Mouse (Mus musculus) cerebellum, adult 2 months (tissue): ENCODE results near the gene Pdzd2. TPM values are rescaled to one million over a fixed set of nuclear protein-coding genes. Genes with fewer than 3 reads are reported as not detected.

ENCODE experiments used
- DNase-seq, 2 experiments: peaks; one replicate each; pipeline ENCODE4 v3.0.0; 2021
- H3K27ac ChIP-seq: fragments of 200-500 bp; 2 replicates; pipeline ENCODE4 v1.5.1; 2012; ENCODE audit warnings: low read length, control low read depth, inconsistent platforms; ENCODE audit not compliant: insufficient read depth
- H3K27me3 ChIP-seq: fragments of 200-500 bp; 2 replicates; pipeline ENCODE4 v1.6.1; 2012; ENCODE audit warnings: inconsistent platforms, mild to moderate bottlenecking, low read length, moderate library complexity; ENCODE audit not compliant: control insufficient read depth, insufficient read depth
- H3K4me1 ChIP-seq: fragments of 200-500 bp; 2 replicates; pipeline ENCODE4 v1.6.1; 2011; ENCODE audit warnings: low read length; ENCODE audit not compliant: control insufficient read depth, insufficient read depth
- H3K4me3 ChIP-seq: fragments of 200-500 bp; replicated peaks from 2 replicates; pipeline ENCODE3; 2011; ENCODE audit warnings: mild to moderate bottlenecking, low read depth, low read length, control low read depth; ENCODE audit not compliant: insufficient read depth
- CTCF ChIP-seq: fragments of 200-500 bp; IDR thresholded peaks from 2 replicates; pipeline ENCODE4 v1.5.1; 2011; ENCODE audit warnings: low read depth, mild to moderate bottlenecking, control low read depth, low read length, moderate library complexity, borderline replicate concordance; ENCODE audit not compliant: insufficient read depth
- POLR2A ChIP-seq: fragments of 200-500 bp; IDR thresholded peaks from 2 replicates; pipeline ENCODE4 v1.6.1; 2011; ENCODE audit warnings: low read length, control low read depth, borderline replicate concordance; ENCODE audit not compliant: insufficient read depth
- WGBS: fragments of 180-500 bp; shearing (Covaris S2); methylation state at CpG from one replicate; pipeline ENCODE4 v1.1.7; 2018; 5-methylcytosine and 5-hydroxymethylcytosine counted together
- polyA plus RNA-seq: library from polyadenylated mRNA; depleted of rRNA; stranded (reverse); fragments of >200 nt; gene quantifications from 2 replicates; pipeline ENCODE4 v1.2.3, GENCODE M21; 2012

Pdzd2 gene
- polyA plus RNA-seq, 1 experiment = 6.3 TPM

DNA sequence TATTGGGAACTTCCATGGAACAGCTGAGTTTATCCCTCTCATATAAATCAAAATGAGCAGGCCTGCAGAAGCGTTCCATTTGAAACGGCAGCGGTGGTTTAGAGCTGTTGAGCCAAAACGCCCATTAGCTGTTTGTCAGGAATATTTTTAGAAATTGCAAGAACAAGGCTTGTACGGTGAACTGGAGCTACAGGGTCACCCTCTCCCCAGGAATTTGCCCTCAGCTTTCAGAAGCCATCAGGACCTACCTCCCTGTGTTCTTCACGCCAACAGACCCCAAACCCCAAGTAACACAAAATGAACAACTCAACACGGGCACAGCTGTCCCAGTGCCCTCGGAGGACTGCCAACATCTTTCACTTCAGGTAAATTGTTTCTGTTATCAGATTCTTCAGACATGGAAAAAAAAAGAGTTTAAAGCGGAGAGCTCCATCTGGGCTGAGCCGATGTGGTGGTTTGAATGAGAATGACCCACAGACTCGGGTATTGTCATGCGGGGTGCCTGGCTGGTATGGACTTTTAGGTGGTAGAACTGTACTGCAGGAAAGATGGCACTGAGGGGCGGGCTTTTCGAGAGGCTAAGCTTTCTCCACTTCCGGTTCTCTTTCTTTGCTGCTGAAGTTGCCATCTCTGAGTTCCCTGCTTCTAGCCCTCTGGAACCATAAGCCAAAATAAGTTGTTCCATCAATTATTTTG lies 87.2 kb downstream of the Pdzd2 start:
- H3K4me3 ChIP-seq = no peak overlapping the region
- no peak for TF ChIP-seq POLR2A
- no peak for TF ChIP-seq CTCF
- 74% methylated on average over 15 of the region's 15 CpGs for WGBS
- H3K4me1 ChIP-seq = no peaks in the 10 kb centered on the region
- no peak for DNase-seq
- no peak overlapping the region for H3K27ac ChIP-seq
- no peaks in the 10 kb centered on the region for H3K27me3 ChIP-seq

DNA sequence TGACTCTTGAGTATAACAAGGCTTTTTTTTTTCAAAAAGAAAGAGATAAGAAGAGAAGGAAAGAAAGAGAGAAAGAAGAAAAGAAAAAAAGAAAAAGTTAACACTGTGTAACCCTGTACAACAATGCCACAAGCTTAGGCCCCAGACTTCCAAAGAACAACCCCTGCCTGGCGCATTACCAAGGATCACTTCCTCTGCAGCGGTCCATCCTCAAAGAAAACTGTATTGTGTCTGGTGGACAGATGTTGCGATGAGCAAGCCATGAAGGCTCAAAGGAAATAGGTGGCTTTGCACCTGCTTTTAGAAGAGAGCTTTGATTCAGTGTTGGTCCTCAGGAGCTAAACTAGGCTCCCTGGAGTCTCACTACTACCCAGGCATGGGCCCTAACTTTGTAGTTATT lies 89.5 kb downstream of the Pdzd2 start:
- H3K27me3 ChIP-seq = no peaks in the 10 kb centered on the region
- DNase-seq = no peak
- H3K27ac ChIP-seq = no peak overlapping the region
- H3K4me3 ChIP-seq = no peak overlapping the region
- WGBS = 87% methylated on average over 3 of the region's 3 CpGs
- no peaks in the 10 kb centered on the region for H3K4me1 ChIP-seq
- TF ChIP-seq POLR2A (no peak), CTCF (no peak)

DNA sequence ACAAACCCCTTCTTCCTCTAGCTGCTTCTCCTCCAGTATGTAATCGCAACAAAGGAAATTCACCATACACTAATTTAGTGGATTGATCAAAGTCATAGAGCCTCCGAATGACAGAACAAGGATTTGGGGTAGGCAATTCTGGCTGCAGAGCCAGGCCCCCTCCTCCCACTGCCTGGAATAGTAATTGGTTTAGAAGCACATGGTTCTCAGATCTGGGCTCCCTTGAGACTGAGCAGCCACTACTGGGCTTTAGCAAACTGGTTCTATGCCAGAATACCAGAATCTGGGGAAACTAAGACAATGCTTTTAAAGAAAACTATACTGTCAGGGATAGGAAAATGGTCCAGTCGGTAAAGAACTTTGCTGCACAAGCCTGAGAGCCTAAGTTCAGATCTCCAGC lies 90.0 kb downstream of the Pdzd2 start:
- Histone ChIP-seq H3K4me1 (no peaks in the 10 kb centered on the region), H3K27me3 (no peaks in the 10 kb centered on the region), H3K27ac (no peak overlapping the region), H3K4me3 (no peak overlapping the region)
- 67% methylated on average over 3 of the region's 3 CpGs for WGBS
- DNase-seq = no peak
- TF ChIP-seq CTCF (no peak), POLR2A (no peak)

DNA sequence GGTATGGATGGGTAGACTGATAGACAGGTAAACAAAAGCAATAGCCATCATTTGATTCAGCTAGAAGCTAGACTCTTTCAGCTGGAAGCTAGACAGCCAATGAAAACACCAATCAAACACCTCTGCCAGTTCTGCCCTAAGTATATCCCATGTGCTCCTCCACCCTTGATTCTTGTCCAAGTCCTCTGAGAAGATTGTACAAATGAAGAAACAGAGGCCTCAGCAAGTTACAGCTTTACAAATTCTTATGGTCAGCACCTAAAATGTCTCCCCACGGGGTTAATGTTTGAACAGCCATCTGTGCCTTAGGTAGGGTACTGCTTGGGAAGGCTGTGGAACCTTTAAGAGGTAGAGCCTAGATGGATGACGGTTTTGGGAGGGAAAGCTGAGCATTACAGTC lies 90.6 kb downstream of the Pdzd2 start:
- H3K4me1 ChIP-seq = no peaks in the 10 kb centered on the region
- 74% methylated on average over 2 of the region's 2 CpGs for WGBS
- no peak for DNase-seq
- TF ChIP-seq CTCF (no peak), POLR2A (no peak)
- no peak overlapping the region for H3K4me3 ChIP-seq
- no peaks in the 10 kb centered on the region for H3K27me3 ChIP-seq
- H3K27ac ChIP-seq = no peak overlapping the region

- WGBS = 43% methylated on average over 7 of the region's 7 CpGs
These were observed 99.0 kb downstream of the Pdzd2 start for GRCm38 (mm10) chr15:12640755-12641154.

GRCm38 (mm10) chr15:12639776-12640175 lies 99.9 kb downstream of the Pdzd2 start:
- DNase-seq = no peak
- no peak for TF ChIP-seq POLR2A
- no peak for TF ChIP-seq CTCF
- 87% methylated on average over 3 of the region's 3 CpGs for WGBS
- Histone ChIP-seq H3K27ac (no peak overlapping the region), H3K27me3 (no peaks in the 10 kb centered on the region), H3K4me1 (no peaks in the 10 kb centered on the region; the same call in 1 of the 2 replicates), H3K4me3 (no peak overlapping the region)

More at GRCm38 (mm10) chr15:12640755-12641154, 99.0 kb downstream of the Pdzd2 start:
- H3K4me3 ChIP-seq = no peak overlapping the region
- TF ChIP-seq POLR2A (no peak), CTCF (no peak)
- DNase-seq = no peak
- H3K27ac ChIP-seq = no peak overlapping the region
- H3K27me3 ChIP-seq = no peaks in the 10 kb centered on the region
- no peaks in the 10 kb centered on the region for H3K4me1 ChIP-seq

DNA sequence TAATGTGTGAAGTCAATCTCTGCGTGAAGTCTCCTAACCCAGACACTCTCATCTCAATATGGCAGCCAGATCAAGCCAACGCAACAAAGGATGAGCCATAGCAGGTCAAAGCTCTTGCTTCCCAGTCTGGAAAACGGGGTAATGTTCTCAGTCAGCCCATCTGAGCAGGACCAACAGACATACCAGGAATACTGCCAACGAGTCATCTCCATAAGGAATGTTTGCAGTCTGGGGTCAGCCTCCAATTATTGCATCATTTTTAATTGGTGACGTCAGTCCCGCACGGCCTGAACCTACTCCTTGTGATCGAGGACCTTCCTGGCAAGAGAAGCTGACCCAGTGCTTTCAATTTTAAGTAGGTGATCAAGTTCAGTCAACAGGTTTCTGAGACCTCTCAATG lies 100.5 kb downstream of the Pdzd2 start:
- Histone ChIP-seq H3K27ac (no peak overlapping the region), H3K4me3 (no peak overlapping the region), H3K27me3 (no peaks in the 10 kb centered on the region), H3K4me1 (no peaks in the 10 kb centered on the region; the same call in 1 of the 2 replicates)
- TF ChIP-seq POLR2A (no peak), CTCF (no peak)
- 84% methylated on average over 8 of the region's 8 CpGs for WGBS
- DNase-seq = no peak

DNA sequence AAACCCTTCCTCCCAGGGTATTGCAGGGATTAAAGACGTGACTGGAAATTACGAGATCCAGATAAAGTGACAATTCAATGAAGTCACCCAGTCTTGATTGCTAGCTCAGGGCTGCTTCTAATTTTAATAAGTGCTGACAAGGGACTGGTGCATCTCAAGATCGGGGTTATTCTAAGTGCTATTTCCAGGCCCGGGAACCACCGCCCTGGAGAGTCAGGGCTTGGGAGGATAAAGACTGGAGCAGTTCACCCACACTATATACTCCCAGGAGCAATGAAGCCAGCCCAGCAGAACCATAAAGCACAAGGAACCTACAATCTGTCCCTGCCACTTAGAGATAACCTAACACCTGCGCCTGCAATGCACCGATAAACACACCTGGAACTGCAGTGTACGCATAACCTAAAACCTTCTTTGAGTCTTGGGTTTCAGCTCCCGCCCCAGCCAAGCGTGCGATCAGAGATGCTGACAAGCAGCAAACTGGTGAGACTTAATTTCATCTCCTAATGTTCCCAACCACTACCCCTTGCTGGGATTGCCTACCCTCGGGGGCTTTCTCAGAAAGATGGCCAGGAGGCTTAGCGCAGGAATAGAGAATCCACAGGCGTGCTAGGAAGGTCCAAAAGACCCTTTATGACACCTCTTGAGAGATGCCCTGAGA lies 101.2 kb downstream of the Pdzd2 start:
- no peak overlapping the region for H3K4me3 ChIP-seq
- TF ChIP-seq CTCF (no peak), POLR2A (no peak)
- H3K27ac ChIP-seq = no peak overlapping the region
- H3K4me1 ChIP-seq = no peaks in the 10 kb centered on the region; the same call in 1 of the 2 replicates
- H3K27me3 ChIP-seq = no peaks in the 10 kb centered on the region
- no peak for DNase-seq
- WGBS = 95% methylated on average over 14 of the region's 14 CpGs
